Mouse (Mus musculus): Measurements from ENCODE around the gene Mif. TPM values are rescaled to one million over a fixed set of nuclear protein-coding genes. Genes with fewer than 3 reads are reported as not detected.
"Not testable (repeated sequence)": the region's sequence is repeated elsewhere in the genome, so short reads cannot be mapped to it uniquely, and the experiment has no call there.

Mif gene
- polyA plus RNA-seq (2015; fragmentation: Nextera tagmentation; extraction: Ambion mirVana) = 1,473 and 1,501 TPM in 2 replicates

DNA sequence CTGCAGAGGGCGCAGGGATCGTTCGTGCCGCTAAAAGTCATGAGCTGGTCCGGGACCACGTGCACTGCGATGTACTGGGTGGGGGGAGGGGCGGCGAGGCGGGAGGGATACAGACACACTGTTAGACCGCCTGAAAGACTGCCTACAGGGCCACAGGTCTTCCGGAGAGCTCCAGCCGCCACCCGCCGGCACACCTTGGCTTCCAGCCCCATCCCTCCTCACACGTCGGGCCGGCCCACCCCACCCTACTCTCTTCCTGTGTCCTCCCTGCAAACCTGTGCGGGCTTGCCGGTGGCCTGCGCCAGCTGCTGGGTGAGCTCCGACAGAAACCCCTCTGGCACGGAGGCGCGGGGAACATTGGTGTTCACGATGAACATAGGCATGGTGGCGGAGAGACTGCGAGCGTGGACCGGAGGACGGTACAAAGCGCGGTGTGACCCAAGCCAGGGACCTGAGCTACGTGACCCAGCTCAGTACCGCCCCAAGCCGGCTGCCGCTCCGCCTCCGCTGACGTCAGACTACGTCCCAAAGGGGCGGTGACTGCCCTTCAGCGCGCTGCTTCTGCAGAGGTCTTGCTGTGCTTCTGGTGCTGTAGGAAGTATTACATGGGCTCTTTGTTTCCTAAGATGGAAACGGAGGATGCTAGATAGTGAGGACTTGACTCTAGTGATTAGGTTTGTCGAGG, at the start of gene Mif:
Gene Mif (minus strand): TSS at position 455 of the 685 bp plus-strand sequence.
- peak within 1 kb of the TSS; percentile 95 for H3K27ac ChIP-seq
- H3K4me2 ChIP-seq (ENCODE audit: low read length) = peak within 1 kb of the TSS; percentile 79
- peak; percentile 6; the same call in 1 of the 2 replicates for TF ChIP-seq CTCF (IDR thresholded peaks at IDR 0.05; ENCODE audit: low read depth)
- not testable (repeated sequence) for H3K9me3 ChIP-seq (replicated peaks; ENCODE audit: low read length); H3K27me3 ChIP-seq (ENCODE audit: insufficient read depth, low read length); H3K36me3 ChIP-seq (ENCODE audit: insufficient read depth, low read length)
- peak; percentile 94 for ATAC-seq (replicated peaks; ENCODE audit: low FRiP score, low read depth)
- 0% methylated on average over 42 of the region's 46 CpGs for WGBS
- H3K9ac ChIP-seq (ENCODE audit: low read depth, low read length) = peak within 1 kb of the TSS; percentile 77
- H3K4me3 ChIP-seq (replicated peaks; ENCODE audit: low read depth, low read length) = peak within 1 kb of the TSS; percentile 68
- H3K4me1 ChIP-seq (replicated peaks; ENCODE audit: insufficient read depth, low read length) = peaks cover 11% of the 10 kb centered on the region; the same call in 1 of the 2 replicates
- peak; percentile 94 for DNase-seq (ENCODE audit: low spot score)

DNA sequence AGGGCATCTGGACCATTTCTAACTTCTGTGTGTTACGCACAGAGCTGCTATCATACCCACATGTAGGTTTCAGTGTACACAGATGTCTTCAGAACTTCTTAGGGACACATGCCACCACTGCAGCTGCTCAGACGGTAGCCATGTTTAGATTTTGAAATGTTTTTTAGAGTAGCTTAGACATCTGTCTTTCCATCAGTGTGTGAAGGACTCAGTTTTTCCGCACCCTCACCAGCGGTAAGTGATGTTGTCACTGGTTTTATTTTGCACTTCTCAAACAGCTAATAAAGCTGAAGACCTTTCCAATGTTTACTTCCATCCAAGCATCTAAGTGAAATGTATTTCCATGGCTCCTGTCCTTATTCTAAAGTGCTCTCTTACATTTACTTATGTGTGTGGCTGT, 46.8 kb upstream of the Mif start:
- DNase-seq (ENCODE audit: low spot score) (no peak), ATAC-seq (replicated peaks; ENCODE audit: low FRiP score, low read depth) (no peak)
- no peak overlapping the region for H3K4me3 ChIP-seq (replicated peaks; ENCODE audit: low read depth, low read length)
- no peak overlapping the region for H3K9ac ChIP-seq (ENCODE audit: low read depth, low read length)
- no peaks in the 10 kb centered on the region for H3K4me1 ChIP-seq (replicated peaks; ENCODE audit: insufficient read depth, low read length)
- WGBS = 95% methylated on average over 4 of the region's 4 CpGs
- H3K27ac ChIP-seq = no peak overlapping the region
- H3K9me3 ChIP-seq (replicated peaks; ENCODE audit: low read length) = no peaks in the 10 kb centered on the region
- no peaks in the 10 kb centered on the region for H3K27me3 ChIP-seq (ENCODE audit: insufficient read depth, low read length)
- H3K4me2 ChIP-seq (ENCODE audit: low read length) = no peak overlapping the region
- no peak for TF ChIP-seq CTCF (IDR thresholded peaks at IDR 0.05; ENCODE audit: low read depth)
- peaks cover 76% of the 10 kb centered on the region for H3K36me3 ChIP-seq (ENCODE audit: insufficient read depth, low read length)

DNA sequence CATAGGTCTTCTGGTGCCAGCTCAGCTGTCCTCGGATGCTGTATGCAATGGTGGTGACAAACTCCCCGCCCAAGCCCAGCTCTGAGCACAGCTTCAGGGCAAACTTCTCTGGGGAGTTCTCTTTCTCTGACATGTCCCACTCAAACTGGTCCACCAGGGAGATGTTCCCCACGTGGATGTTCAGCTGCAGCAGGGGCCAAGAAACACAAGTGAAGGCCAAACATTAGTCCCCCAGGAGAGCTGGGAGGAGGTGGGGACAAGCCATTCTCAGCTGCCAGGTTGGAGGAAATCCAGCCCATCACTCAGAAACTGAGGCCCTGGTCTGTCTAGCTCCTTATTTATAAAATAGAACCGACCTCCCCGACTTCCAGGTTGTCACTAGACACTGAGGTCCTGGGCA, 44.4 kb upstream of the Mif start:
- Histone ChIP-seq H3K36me3 (ENCODE audit: insufficient read depth, low read length) (peaks cover 69% of the 10 kb centered on the region), H3K27me3 (ENCODE audit: insufficient read depth, low read length) (no peaks in the 10 kb centered on the region), H3K4me2 (ENCODE audit: low read length) (no peak overlapping the region), H3K9ac (ENCODE audit: low read depth, low read length) (no peak overlapping the region), H3K9me3 (replicated peaks; ENCODE audit: low read length) (no peaks in the 10 kb centered on the region), H3K4me1 (replicated peaks; ENCODE audit: insufficient read depth, low read length) (no peaks in the 10 kb centered on the region), H3K4me3 (replicated peaks; ENCODE audit: low read depth, low read length) (no peak overlapping the region), H3K27ac (no peak overlapping the region)
- TF ChIP-seq CTCF (IDR thresholded peaks at IDR 0.05; ENCODE audit: low read depth) = no peak
- 87% methylated on average over 5 of the region's 5 CpGs for WGBS
- ATAC-seq (replicated peaks; ENCODE audit: low FRiP score, low read depth) = no peak
- no peak for DNase-seq (ENCODE audit: low spot score)

DNA sequence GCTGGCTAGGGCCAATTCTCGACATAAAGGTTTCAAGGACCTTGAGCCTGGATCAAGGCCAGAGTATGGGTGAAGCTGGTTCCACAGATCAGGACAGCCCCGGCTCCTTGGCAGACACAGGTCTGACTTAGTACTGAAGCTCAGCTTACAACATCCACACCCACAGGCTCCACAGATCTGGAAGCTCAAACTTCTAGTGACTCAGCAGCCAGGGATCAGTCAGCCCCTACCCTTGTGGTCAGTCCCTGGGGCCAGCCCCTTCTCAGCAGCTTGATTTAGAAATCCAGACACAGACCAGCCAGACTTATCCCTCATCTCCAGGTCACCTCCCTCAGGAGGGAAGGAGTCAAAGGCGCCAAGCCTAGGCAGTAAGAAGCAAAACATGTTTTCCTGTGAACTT, 38.8 kb upstream of the Mif start:
- H3K4me1 ChIP-seq (replicated peaks; ENCODE audit: insufficient read depth, low read length) = no peaks in the 10 kb centered on the region
- no peak overlapping the region for H3K27ac ChIP-seq
- no peaks in the 10 kb centered on the region for H3K9me3 ChIP-seq (replicated peaks; ENCODE audit: low read length)
- H3K9ac ChIP-seq (ENCODE audit: low read depth, low read length) = no peak overlapping the region
- no peaks in the 10 kb centered on the region for H3K27me3 ChIP-seq (ENCODE audit: insufficient read depth, low read length)
- TF ChIP-seq CTCF (IDR thresholded peaks at IDR 0.05; ENCODE audit: low read depth) = no peak
- 71% methylated on average over 3 of the region's 3 CpGs for WGBS
- ATAC-seq (replicated peaks; ENCODE audit: low FRiP score, low read depth) (no peak), DNase-seq (ENCODE audit: low spot score) (no peak)
- no peak overlapping the region for H3K4me2 ChIP-seq (ENCODE audit: low read length)
- H3K36me3 ChIP-seq (ENCODE audit: insufficient read depth, low read length) = peaks cover 54% of the 10 kb centered on the region
- no peak overlapping the region for H3K4me3 ChIP-seq (replicated peaks; ENCODE audit: low read depth, low read length)

DNA sequence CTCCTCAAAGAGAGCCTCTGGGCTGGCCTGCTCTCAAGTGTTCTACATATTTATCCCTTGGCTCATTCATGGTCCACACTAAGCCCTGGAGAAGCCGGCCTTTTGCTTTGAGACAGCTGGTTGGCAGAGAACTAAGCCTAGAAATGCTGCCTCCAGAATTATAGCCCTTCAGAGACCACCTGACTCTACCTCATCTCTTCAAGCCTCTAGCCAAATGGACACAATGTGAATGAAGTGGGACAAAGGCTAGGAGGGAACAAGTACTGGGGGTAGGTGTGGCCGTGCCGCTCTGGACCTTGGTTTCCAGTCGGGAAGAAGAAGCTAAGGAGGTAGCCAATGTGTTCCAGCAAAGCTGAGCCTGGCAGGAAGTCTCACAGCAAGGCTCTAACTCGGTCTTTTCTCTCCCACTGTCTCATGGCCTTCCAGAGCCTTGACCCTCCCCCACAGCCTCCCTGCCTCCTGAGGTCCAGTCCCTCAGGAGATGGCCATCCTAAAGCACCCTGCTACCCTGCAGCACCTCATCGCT, 38.1 kb upstream of the Mif start:
- Histone ChIP-seq H3K4me1 (replicated peaks; ENCODE audit: insufficient read depth, low read length) (peaks cover 7% of the 10 kb centered on the region), H3K9me3 (replicated peaks; ENCODE audit: low read length) (no peaks in the 10 kb centered on the region), H3K9ac (ENCODE audit: low read depth, low read length) (no peak overlapping the region), H3K36me3 (ENCODE audit: insufficient read depth, low read length) (peaks cover 47% of the 10 kb centered on the region), H3K4me2 (ENCODE audit: low read length) (no peak overlapping the region), H3K27ac (no peak overlapping the region), H3K27me3 (ENCODE audit: insufficient read depth, low read length) (no peaks in the 10 kb centered on the region), H3K4me3 (replicated peaks; ENCODE audit: low read depth, low read length) (no peak overlapping the region)
- no peak for TF ChIP-seq CTCF (IDR thresholded peaks at IDR 0.05; ENCODE audit: low read depth)
- ATAC-seq (replicated peaks; ENCODE audit: low FRiP score, low read depth) (no peak), DNase-seq (ENCODE audit: low spot score) (no peak)
- WGBS = 73% methylated on average over 6 of the region's 6 CpGs

DNA sequence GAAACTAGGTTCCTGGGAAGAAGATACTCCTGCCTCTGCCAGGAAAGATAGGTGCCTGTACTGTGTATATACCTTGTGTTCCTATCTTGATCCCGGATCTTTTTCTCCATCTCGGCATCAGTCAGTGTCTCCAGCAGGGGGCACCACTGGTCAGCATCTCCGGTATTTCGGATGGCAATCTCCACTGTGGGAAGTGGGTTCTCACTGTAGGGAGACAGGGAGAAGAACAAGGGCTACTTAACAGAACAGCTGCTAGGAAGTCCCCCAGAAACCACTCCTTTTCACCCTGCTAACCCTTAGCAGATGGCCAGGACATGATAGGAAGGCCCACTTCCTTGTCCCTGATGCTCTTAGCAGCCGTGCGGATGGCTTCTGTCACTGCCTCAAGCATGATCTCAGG, 37.3 kb upstream of the Mif start:
- no peak overlapping the region for H3K4me3 ChIP-seq (replicated peaks; ENCODE audit: low read depth, low read length)
- H3K36me3 ChIP-seq (ENCODE audit: insufficient read depth, low read length) = peaks cover 40% of the 10 kb centered on the region
- peaks cover 7% of the 10 kb centered on the region for H3K4me1 ChIP-seq (replicated peaks; ENCODE audit: insufficient read depth, low read length)
- 36% methylated on average over 6 of the region's 6 CpGs for WGBS
- peak; percentile 92 for TF ChIP-seq CTCF (IDR thresholded peaks at IDR 0.05; ENCODE audit: low read depth)
- DNase-seq (ENCODE audit: low spot score) (peak; percentile 81), ATAC-seq (replicated peaks; ENCODE audit: low FRiP score, low read depth) (no peak)
- no peak overlapping the region for H3K27ac ChIP-seq
- no peaks in the 10 kb centered on the region for H3K27me3 ChIP-seq (ENCODE audit: insufficient read depth, low read length)
- no peaks in the 10 kb centered on the region for H3K9me3 ChIP-seq (replicated peaks; ENCODE audit: low read length)
- H3K9ac ChIP-seq (ENCODE audit: low read depth, low read length) = no peak overlapping the region
- H3K4me2 ChIP-seq (ENCODE audit: low read length) = no peak overlapping the region
